Mouse (Mus musculus): Measurements from ENCODE around the gene Tmem185a.
"Not testable (repeated sequence)": the region's sequence is repeated elsewhere in the genome, so short reads cannot be mapped to it uniquely, and the experiment has no call there.

Tmem185a gene

DNA sequence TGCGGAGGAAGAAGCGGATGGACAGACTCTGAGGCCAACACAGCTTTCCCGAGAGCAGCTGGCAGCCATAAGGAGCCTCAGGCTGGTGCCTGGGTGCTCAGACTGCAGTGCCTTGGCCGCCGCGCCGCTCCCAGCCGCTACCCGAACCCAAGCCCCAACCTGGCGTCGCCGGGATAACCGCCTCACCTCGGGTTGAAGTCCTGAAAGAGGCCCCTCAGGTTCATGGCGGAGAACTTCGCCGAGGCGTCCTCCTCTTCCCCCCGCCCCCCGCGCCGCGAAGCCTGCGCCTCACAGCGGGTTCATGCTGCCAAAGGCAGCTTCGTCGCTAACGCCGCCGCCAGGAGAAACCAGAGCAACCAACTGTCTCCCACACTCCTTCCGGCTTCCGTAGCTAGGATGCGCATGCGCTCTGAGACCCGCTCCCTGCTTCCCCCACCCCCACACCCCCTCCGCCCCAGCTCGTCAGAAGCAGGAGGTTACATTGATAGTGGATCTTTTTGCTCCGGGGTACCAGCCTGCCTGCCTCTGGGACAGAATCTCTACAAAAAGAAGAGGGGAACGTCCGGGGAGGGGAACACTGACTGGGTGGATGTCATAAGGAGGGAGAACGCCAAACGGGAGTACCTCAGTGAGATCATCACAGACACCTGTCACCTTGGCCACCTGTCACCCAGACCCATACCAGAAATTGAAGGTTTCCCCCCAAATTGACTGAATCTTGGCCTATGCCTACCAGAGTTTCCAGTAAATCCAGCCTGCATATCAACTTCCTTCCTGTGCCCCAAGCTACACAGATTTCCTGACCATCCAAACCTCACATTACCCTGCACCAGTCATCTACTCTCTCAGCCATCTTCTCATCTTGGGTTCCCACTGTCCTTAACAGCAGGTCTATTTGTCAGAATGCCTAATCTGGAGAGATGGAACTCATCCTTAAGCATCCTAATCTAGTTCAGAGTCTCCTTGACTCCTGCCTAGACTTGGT is at the start of gene Tmem185a:
Gene Tmem185a (minus strand): TSS at position 389 of the 985 bp plus-strand sequence.
- in situ Hi-C loops (cut with MboI, MseI), result no loop called here

DNA sequence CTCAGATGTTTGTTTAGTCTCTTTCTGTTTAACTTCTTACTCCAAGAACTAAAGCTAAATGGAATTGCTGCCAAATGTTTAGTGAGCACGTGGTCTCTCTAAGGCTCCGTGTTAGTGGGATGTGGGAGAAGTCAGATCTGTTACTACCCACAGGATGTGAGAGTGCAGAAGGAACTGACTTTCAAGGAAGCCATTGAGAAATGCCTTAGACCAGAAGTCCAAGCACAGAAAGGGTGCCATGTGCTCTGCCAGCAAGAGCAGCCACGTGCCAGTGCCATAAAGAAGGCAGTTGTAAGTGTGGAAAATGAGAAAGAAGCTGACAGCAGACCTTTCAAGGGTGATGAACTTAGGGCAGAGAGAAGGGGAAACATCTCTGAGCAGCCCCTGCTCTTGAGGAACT is 37.4 kb upstream of the Tmem185a start:
- in situ Hi-C loops (cut with MboI, MseI), result not testable (repeated sequence)

DNA sequence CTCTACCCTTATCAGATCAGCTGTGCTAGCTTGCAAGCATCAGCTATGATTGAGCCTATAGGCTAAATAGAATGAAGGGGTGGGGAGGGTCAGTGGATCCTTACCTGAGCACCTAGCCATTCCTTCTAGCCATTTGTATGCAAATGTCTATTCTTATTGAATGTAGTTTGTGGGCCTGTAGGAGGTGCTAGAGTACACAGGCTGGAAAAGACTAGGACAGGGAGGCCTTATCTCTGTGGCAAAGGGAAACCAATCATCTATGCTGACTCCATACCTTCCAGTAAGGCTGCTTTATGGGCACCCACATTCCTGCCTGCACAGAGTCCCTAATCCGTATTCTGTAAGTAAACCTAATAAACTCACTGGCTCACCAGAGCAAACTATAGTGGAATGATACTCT is 10.3 kb upstream of the Tmem185a start:
- in situ Hi-C loops (cut with MboI, MseI), result not testable (repeated sequence)

DNA sequence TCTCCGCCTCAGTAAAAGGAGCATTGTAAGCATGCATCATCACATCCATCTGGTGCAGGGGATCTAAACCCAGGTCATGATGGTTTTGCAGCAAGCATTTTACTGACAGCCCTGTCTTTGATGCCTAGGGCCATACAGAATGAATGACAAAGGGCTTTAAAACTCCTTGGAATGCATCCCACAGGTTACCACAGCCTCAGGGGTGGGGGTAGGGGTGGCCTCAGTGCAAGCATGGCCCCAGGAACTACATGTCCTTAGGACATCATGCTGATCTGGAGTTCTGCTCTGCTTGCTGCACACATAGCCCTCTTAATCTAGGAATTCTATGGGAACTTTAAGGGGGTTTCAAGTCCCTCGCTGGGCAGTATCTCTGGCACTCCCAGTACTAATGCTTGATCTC is 5.2 kb upstream of the Tmem185a start:
- in situ Hi-C loops (cut with MboI, MseI), result no loop called here

DNA sequence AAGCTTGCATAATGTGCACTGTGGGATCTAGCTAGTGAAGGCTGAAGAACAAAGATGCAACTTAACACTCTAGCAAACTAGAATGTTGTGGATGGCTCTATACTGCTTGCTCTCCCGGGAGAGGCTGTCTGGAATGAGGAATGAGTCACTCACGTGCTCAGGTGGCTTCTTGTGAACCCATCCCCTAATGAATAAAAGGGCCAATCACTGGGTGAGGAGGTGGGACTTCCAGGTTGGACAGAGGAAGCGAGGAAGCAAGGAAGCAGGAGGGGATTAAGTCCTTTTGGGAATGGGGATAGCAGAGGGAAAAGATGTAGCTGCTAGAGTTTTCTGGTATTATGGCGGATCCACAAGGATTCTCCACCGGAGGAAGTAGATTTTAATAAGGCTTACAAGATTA is 1.7 kb upstream of the Tmem185a start:
- in situ Hi-C loops (cut with MboI, MseI), result no loop called here

DNA sequence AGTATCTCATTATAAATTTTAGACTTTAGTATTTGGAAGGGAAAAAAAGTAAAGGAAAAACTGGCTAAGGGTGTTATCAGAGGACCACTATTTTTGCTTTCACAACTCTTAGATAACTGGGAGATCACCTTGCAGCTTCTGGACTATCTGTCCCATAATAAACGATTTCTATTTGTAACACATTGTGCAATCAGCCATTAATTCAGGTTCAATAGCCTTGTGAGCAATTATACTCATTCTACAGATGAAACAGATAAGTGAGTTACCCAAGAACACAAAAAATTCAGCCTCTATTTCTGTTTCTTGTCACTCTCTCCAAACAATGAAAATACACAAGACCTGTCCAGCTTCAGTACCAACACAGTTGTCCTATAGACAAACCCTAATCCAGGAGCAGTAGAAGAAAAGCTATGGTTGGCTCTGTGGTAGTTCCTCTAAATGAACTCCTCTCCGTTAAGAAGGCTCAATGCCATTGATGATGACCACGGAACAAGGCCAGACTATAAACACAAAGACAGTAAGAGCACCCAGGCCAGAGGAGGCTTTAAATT is 1.7 kb downstream of the Tmem185a start:
- in situ Hi-C loops (cut with MboI, MseI), result no loop called here

DNA sequence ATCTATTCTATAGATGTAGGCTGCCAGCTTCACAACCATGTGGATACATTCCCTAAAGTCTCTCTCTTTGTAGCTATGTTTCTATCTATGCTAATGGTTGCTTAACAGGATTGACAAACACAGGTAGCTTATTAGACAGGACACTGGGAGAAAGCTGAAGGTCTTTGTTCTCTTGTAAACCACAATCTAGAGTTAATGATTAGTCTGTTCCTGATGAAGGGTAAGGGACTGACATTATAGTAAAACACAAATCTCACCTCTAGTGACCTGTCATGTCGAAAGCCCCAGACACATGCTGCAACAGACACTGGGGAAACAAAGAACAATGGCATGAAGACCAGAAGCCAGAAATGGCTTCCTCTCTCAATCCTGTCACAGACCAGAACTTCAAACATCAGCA is 10.1 kb downstream of the Tmem185a start:
- in situ Hi-C loops (cut with MboI, MseI), result no loop called here

DNA sequence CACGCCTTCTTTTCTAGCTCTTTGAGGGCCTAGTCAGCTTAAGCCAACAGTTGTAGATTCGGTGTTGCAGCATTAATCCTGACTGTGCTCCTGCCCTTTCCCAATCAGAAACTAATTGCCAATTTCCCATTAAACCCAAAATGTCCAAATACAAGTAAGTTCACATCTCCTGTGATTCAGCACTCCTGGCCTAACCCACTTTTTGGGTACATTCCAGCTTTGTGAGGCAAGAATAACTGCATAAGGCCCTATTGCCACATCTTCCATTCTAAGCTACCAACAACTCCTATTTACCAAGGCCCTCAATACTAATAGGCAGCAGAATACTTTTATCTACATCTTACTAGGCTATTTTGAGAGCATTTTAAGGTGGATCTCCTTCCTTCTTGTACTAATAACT is 11.5 kb downstream of the Tmem185a start:
- in situ Hi-C loops (cut with MboI, MseI), result no loop called here

DNA sequence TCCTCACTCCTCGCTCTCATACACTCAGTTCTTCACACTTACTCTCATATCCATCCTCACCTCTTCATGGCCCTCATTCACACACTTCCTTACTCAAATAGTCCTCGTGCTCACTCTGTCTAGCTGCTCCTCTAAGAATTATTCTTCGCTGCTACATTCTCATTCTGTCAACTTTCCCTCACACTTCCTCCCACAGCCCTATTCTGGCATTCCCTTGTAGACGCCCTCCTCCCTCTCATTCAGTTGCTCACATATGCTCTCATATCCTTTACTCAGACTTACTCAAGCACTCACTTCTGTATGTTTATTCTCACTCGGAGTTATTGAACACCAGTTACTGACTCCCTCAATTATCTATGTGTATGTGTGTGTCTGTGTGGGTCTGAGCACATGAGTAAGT is 13.4 kb downstream of the Tmem185a start:
- in situ Hi-C loops (cut with MboI, MseI), result no loop called here

DNA sequence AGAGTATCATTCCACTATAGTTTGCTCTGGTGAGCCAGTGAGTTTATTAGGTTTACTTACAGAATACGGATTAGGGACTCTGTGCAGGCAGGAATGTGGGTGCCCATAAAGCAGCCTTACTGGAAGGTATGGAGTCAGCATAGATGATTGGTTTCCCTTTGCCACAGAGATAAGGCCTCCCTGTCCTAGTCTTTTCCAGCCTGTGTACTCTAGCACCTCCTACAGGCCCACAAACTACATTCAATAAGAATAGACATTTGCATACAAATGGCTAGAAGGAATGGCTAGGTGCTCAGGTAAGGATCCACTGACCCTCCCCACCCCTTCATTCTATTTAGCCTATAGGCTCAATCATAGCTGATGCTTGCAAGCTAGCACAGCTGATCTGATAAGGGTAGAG is 24.6 kb downstream of the Tmem185a start:
- in situ Hi-C loops (cut with MboI, MseI), result not testable (repeated sequence)

DNA sequence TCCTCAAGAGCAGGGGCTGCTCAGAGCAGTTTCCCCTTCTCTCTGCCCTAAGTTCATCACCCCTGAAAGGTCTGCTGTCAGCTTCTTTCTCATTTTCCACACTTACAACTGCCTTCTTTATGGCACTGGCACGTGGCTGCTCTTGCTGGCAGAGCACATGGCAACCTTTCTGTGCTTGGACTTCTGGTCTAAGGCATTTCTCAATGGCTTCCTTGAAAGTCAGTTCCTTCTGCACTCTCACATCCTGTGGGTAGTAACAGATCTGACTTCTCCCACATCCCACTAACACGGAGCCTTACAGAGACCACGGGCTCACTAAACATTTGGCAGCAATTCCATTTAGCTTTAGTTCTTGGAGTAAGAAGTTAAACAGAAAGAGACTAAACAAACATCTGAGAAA is 51.5 kb downstream of the Tmem185a start:
- in situ Hi-C loops (cut with MboI, MseI), result not testable (repeated sequence)
